8 mouse cellular contexts compared by ENCODE assay signal in genomic region chr9:120191362-120192098, GRCm38 (mm10). TPM values are rescaled to one million over a fixed set of nuclear protein-coding genes. Genes with fewer than 3 reads are reported as not detected.
DNase-seq lines count a peak whose midpoint lies in the region; ATAC-seq and TF ChIP-seq lines count a peak whose summit lies in the region.

No protein-coding gene starts in this region.

- ATAC-seq in common myeloid progenitor, adult 5-6 weeks (replicated peaks; ENCODE audit: low read depth, poor library complexity, severe bottlenecking), result peak; percentile 75

- peaks cover 9% of the 10 kb centered on the region for H3K4me1 ChIP-seq in megakaryocyte, embryonic 14.5 days

- intact Hi-C loops in gastrocnemius, adult 2 months (cut with DNase I), result loop anchor here (5.0 kb wide), 1 partner anchor 186 kb away; no protein-coding TSS in a partner anchor

- H3K9me3 ChIP-seq in megakaryocyte, embryonic 14.5 days, result peaks cover 12% of the 10 kb centered on the region

- peaks cover 21% of the 10 kb centered on the region for H3K27me3 ChIP-seq in megakaryocyte, embryonic 14.5 days (replicated peaks)

- DNase-seq in adipocyte (ENCODE audit: low spot score), result peak; percentile 84
- DNase-seq in gastrocnemius, adult 2 months, result peak; percentile 80
- peak; percentile 88 for DNase-seq in induced T-regulatory cell, adult 2 months (ENCODE audit: low read depth)
- peak; percentile 58 to 84 for DNase-seq in left cerebral cortex, adult 8-10 months (ENCODE audit: low spot score in 2 of 2)
- peak; percentile 97 for DNase-seq in right cerebral cortex, postnatal 14 days
- peak; percentile 40 for DNase-seq in yolk sac, embryonic 10.5 days (ENCODE audit: low spot score)

- no peaks in the 10 kb centered on the region for H3K36me3 ChIP-seq in megakaryocyte, embryonic 14.5 days (replicated peaks; ENCODE audit: low read length)

- TF ChIP-seq CTCF in gastrocnemius, adult 2 months (IDR thresholded peaks at IDR 0.05), result peak; percentile 76

- H3K27ac ChIP-seq in gastrocnemius, adult 2 months, result no peak overlapping the region

- peak overlapping the region; percentile 58 for H3K4me3 ChIP-seq in gastrocnemius, adult 2 months
- peak overlapping the region; percentile 91 for H3K4me3 ChIP-seq in megakaryocyte, embryonic 14.5 days (replicated peaks)

RNA-seq across cellular contexts. Expression of gene Mobp, which starts 42.0 kb away (rescaled TPM):
- not detected in 2 replicates for total RNA-seq in common myeloid progenitor, adult 5-6 weeks (2017)
- not detected for total RNA-seq in gastrocnemius, adult 2 months (2021)
- 100 to 1,000 TPM; 408 to 480 (median 458) TPM for total RNA-seq in left cerebral cortex, adult 8-10 months (2022)
- polyA plus RNA-seq in megakaryocyte, embryonic 14.5 days (2012; ENCODE audit: insufficient read depth, low replicate concordance), result not detected in 2 replicates

Comparison
In these comparisons a context has a peak if more than half of its experiments do, and no peak if none do; other contexts are left out.
1. DNase-seq: peak in every context shown above with its lines; median percentile 97 in right cerebral cortex, postnatal 14 days; 88 in induced T-regulatory cell, adult 2 months; 84 in adipocyte; 80 in gastrocnemius, adult 2 months; 71 in left cerebral cortex, adult 8-10 months; 40 in yolk sac, embryonic 10.5 days.
2. RNA of gene Mobp, which starts 42.0 kb away (total RNA-seq): 408 to 480 TPM in left cerebral cortex, adult 8-10 months; not detected in gastrocnemius, adult 2 months and not detected in common myeloid progenitor, adult 5-6 weeks; every median in the first group is over 100 times any median in the second.